Mouse (Mus musculus): ENCODE data around the gene Mettl22. TPM values are rescaled to one million over a fixed set of nuclear protein-coding genes. Genes with fewer than 3 reads are reported as not detected.
A peak's percentile ranks its signal among the peaks of the same experiment; 100 is the strongest.

Gene Mettl22
- polyA plus RNA-seq, 1 experiment from 2014 or later: 19.5 TPM

DNA sequence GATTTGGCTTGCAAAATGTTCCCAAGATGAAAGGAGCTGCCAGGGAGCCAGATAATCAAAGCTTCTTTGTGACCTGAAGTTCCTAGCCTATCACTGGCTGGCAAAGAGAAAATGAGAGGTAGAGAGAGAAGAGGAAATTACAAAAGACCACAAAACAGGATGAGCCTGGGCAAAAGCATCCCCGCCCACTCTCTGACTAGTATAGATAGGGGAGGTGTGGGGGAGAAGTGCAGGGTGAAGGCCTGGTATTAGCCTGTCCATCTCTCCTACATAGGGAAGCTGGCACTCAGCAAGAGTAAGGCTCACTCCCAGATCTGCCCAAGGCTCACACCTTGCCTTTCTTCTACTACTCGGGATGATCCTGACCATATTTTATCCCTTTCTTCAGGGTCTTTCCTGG, 15.4 kb upstream of the Mettl22 start:
- Histone ChIP-seq H3K9ac (no peak overlapping the region), H3K9me3 (no peaks in the 10 kb centered on the region), H3K27ac (no peak overlapping the region), H3K4me3 (no peak overlapping the region), H3K4me2 (no peak overlapping the region), H3K4me1 (no peaks in the 10 kb centered on the region), H3K27me3 (no peaks in the 10 kb centered on the region; the same call in 1 of the 2 replicates), H3K36me3 (no peaks in the 10 kb centered on the region)
- WGBS: 44% methylated on average over 2 of the region's 2 CpGs
- no peak for ATAC-seq (ENCODE audit: insufficient number of reproducible peaks, low FRiP score, low TSS enrichment, low read depth)

DNA sequence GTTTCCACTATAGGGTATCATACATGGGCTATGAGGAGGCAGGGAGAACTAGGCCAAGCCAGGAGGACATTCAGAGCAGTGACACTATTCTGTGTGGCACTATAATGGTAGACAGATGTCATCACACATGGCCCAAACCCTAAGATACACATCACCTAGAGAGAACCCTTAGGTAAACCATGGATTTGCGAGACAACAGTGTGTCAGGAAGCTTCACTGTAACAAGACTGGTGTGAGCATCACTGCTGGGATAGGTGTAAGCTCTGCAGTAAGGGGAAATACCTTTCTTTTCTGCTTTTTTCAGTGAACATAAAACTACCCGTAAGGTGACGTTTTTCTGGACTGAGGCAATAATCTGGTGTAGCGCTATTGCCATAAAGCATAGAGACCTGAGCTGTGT, 12.2 kb upstream of the Mettl22 start:
- no peak overlapping the region for H3K9ac ChIP-seq
- H3K4me3 ChIP-seq: no peak overlapping the region
- H3K4me2 ChIP-seq: no peak overlapping the region
- ATAC-seq (ENCODE audit: insufficient number of reproducible peaks, low FRiP score, low TSS enrichment, low read depth): no peak
- no peaks in the 10 kb centered on the region for H3K4me1 ChIP-seq
- H3K27ac ChIP-seq: no peak overlapping the region
- H3K9me3 ChIP-seq: no peaks in the 10 kb centered on the region
- no peaks in the 10 kb centered on the region for H3K36me3 ChIP-seq
- no peaks in the 10 kb centered on the region; the same call in 1 of the 2 replicates for H3K27me3 ChIP-seq
- 87% methylated on average over 4 of the region's 4 CpGs for WGBS

DNA sequence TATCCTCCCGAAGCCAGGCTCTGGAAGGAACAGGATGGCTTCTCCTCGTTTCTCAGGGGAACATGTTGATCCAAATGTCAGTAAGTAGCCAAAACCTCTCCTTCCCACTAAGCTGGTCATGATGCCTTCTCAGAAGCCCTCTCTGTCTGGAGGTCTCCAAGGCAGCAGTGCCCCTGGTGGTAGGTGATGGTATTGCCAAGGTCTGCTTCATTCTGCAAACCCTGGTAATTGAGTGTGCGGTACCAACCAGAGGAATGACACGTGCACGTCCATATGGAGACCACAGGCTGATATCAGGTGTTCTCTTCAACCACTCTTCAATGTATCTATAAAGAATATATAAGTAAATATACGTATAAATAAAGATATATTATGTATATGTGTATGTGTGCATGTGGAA, 11.5 kb upstream of the Mettl22 start:
- H3K36me3 ChIP-seq: no peaks in the 10 kb centered on the region
- no peak overlapping the region for H3K4me3 ChIP-seq
- no peaks in the 10 kb centered on the region for H3K9me3 ChIP-seq
- H3K9ac ChIP-seq: no peak overlapping the region
- ATAC-seq (ENCODE audit: insufficient number of reproducible peaks, low FRiP score, low TSS enrichment, low read depth): no peak
- H3K4me2 ChIP-seq: no peak overlapping the region
- H3K27ac ChIP-seq: no peak overlapping the region
- no peaks in the 10 kb centered on the region for H3K4me1 ChIP-seq
- no peaks in the 10 kb centered on the region; the same call in 1 of the 2 replicates for H3K27me3 ChIP-seq
- WGBS: 28% methylated on average over 6 of the region's 6 CpGs

DNA sequence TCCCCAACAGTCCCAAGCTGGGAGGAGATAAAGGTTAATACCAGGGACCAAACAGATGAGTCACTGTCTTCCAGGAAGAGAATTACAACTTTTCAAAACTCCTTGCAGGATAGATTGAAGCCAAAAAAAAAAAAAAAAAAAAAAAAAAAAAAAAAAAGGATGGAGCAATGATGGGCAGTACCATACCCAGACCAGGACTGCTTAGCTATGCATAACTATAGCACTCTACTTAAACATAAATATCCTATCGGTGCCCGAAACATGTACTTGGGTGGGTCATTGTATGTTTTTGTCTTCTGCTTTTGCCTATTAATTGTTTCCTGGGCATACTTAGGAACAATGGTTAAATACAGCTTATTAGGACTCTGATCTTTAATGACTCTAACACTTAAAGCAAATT, 456 bp upstream of the Mettl22 start:
- 81% methylated on average over 2 of the region's 2 CpGs for WGBS
- peak overlapping the region; percentile 70 for H3K4me2 ChIP-seq

DNA sequence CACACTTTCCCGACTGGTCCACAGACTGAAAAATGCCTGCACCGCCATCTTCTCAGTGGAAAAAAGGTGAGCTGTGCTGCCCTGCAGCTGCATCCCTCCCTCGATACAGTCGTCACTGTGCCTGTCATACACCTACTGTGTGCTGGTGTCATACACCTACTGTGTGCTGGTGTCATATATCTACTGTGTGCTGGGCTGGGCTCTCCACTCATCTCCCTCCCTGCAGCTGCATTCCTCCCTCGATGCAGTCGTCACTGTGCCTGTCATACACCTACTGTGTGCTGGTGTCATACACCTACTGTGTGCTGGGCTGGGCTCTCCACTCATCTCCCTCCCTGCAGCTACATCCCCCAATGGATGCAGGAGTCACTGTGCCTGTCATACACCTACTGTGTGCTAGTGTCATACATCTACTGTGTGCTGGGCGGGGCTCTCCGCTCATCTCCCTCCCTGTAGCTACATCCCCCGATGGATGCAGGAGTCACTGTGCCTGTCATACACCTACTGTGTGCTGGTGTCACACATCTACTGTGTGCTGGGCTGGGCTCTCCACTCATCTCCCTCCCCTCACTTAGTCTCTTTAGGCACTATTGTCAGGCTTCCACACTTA, 16.9 kb downstream of the Mettl22 start:
- Histone ChIP-seq H3K27ac (no peak overlapping the region), H3K9ac (no peak overlapping the region), H3K4me1 (no peaks in the 10 kb centered on the region), H3K36me3 (peaks cover 58% of the 10 kb centered on the region), H3K9me3 (no peaks in the 10 kb centered on the region), H3K4me3 (no peak overlapping the region), H3K27me3 (no peaks in the 10 kb centered on the region), H3K4me2 (no peak overlapping the region)
- WGBS: 90% methylated on average over 9 of the region's 9 CpGs
- ATAC-seq (ENCODE audit: insufficient number of reproducible peaks, low FRiP score, low TSS enrichment, low read depth): no peak

More for the DNA sequence above, 456 bp upstream of the Mettl22 start:
- ATAC-seq (ENCODE audit: insufficient number of reproducible peaks, low FRiP score, low TSS enrichment, low read depth): no peak
- Histone ChIP-seq H3K27me3 (no peaks in the 10 kb centered on the region), H3K4me1 (peaks cover 12% of the 10 kb centered on the region), H3K36me3 (no peaks in the 10 kb centered on the region), H3K9me3 (no peaks in the 10 kb centered on the region), H3K4me3 (peak overlapping the region; percentile 71), H3K9ac (no peak overlapping the region), H3K27ac (no peak overlapping the region)

DNA sequence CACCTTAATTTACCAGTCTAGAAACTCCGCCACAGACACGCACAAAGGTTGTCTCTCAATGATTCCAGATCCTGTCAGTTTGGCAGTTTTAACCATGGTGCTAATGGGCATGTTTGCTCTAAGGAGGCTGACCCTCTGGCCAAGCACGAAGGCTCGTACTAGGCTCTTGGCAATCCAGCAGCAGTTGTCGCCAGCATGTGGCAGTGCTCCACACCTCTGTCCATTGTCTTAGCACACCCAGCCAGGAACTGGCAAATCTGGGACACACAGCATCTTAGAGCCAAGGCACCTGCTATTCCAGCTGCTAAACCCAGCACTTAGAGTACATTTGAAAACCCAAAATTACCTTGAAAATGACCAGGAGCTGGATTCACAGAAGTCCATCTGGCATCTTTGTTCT, 18.8 kb downstream of the Mettl22 start:
- 74% methylated on average over 5 of the region's 5 CpGs for WGBS
- no peak for ATAC-seq (ENCODE audit: insufficient number of reproducible peaks, low FRiP score, low TSS enrichment, low read depth)
- H3K4me1 ChIP-seq: no peaks in the 10 kb centered on the region
- no peak overlapping the region for H3K9ac ChIP-seq
- H3K36me3 ChIP-seq: peaks cover 48% of the 10 kb centered on the region
- H3K4me3 ChIP-seq: no peak overlapping the region
- H3K9me3 ChIP-seq: no peaks in the 10 kb centered on the region
- H3K27me3 ChIP-seq: no peaks in the 10 kb centered on the region
- no peak overlapping the region for H3K4me2 ChIP-seq
- no peak overlapping the region for H3K27ac ChIP-seq

DNA sequence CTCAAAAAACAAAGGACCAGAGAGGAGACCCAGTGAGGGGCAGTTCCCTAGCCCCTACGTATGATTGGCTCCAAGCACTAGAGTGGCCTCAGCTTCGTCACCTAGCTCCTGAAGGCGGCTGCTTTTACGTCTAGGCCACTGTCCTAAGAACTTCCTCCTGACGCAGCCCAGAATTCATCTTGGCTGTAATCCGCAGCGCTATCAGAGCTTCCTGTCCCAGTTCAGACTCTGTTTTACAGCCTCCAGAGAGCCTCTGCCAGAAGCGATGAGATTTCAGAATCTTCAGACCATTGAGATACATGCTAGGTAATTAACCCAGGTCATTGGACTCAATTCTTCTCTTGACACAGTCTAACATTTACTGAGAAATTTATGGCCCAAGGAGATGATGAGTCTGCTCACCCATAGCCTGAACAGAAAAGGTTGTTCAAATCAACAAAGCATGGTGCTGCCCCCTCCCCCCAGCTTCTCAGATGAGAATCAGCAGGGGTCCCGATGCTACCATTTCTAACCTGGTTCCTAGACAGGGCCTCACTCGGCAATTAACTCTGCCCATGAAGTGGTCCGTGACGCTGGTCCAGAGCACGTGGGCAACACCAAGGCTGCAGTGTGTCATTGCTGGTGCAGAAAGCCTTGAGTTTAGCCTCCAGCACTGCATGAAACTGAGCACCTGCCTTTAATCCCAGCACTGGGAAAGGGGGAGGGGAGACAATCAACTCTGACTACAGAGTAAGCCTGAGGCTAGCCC, 21.3 kb downstream of the Mettl22 start:
- Histone ChIP-seq H3K9me3 (no peaks in the 10 kb centered on the region), H3K27ac (no peak overlapping the region), H3K9ac (no peak overlapping the region), H3K4me2 (no peak overlapping the region), H3K4me1 (no peaks in the 10 kb centered on the region), H3K4me3 (no peak overlapping the region), H3K27me3 (no peaks in the 10 kb centered on the region), H3K36me3 (peaks cover 28% of the 10 kb centered on the region)
- WGBS: 27% methylated on average over 13 of the region's 13 CpGs
- ATAC-seq (ENCODE audit: insufficient number of reproducible peaks, low FRiP score, low TSS enrichment, low read depth): no peak

DNA sequence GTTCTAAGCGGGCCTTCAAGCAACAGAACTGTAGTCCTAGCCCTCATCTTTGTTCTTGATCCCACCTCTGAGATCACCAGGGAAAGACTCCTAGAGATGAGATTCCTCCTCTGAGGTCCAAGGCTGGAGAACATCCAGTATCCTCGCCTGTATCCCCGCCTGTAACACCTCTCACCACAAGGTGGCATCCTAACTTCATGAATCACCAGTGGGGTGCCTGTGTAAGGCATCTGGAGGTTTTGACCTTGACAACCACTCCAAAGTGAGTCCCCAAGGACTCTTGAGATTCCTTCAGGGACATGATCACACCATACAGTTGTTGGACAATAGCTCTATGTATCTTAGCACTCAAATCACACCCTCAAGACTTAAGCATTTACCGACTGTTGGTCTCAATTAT, 23.7 kb downstream of the Mettl22 start:
- peaks cover 10% of the 10 kb centered on the region for H3K36me3 ChIP-seq
- H3K27ac ChIP-seq: no peak overlapping the region
- H3K9ac ChIP-seq: no peak overlapping the region
- no peak for ATAC-seq (ENCODE audit: insufficient number of reproducible peaks, low FRiP score, low TSS enrichment, low read depth)
- H3K4me3 ChIP-seq: no peak overlapping the region
- no peak overlapping the region for H3K4me2 ChIP-seq
- H3K4me1 ChIP-seq: no peaks in the 10 kb centered on the region
- no peaks in the 10 kb centered on the region for H3K27me3 ChIP-seq
- WGBS: 20% methylated on average over 4 of the region's 4 CpGs
- H3K9me3 ChIP-seq: no peaks in the 10 kb centered on the region

DNA sequence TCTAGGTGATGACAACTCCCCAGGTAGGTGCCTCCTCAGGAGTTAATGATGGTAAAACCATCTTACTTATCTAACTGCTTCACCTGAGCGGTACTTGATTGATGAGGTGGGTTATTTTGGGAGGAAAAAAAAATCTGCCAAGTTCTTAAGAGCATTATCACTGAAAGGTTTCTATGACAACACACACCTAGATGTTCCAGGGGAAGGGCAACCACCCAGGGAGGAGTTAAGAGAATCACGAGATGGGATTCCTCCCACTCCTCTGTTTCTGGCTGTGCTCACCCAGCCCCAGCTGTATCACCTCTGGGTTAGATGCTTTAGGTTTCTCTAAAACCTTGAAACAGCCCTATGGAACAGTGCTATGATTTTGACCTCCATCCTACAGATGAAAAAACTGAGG, 26.4 kb downstream of the Mettl22 start:
- no peak for ATAC-seq (ENCODE audit: insufficient number of reproducible peaks, low FRiP score, low TSS enrichment, low read depth)
- no peaks in the 10 kb centered on the region for H3K27me3 ChIP-seq
- no peak overlapping the region for H3K4me2 ChIP-seq
- H3K4me1 ChIP-seq: no peaks in the 10 kb centered on the region
- H3K36me3 ChIP-seq: no peaks in the 10 kb centered on the region
- H3K9me3 ChIP-seq: no peaks in the 10 kb centered on the region
- no peak overlapping the region for H3K9ac ChIP-seq
- no peak overlapping the region for H3K27ac ChIP-seq
- no peak overlapping the region for H3K4me3 ChIP-seq
- WGBS: 59% methylated on average over 2 of the region's 2 CpGs

DNA sequence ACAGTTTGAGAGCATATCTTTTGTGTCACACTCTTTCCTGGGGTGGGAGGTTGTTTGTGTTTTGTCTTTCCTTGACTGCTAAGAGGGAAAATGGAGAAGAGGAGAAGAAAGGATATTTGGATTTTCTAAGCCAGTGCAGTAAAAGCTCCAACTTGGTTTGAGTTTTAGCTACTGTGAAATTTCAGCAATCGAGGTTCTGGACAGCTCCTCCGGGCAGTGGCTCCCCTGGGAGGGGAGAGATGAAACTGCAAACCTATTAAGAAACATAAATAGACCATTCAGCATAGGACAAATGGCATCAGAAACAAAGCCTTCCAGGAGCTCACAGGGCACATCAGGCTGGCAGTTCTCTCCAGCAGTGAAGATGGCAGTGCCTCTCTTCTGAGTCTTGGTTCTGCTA, 33.7 kb downstream of the Mettl22 start:
- ATAC-seq (ENCODE audit: insufficient number of reproducible peaks, low FRiP score, low TSS enrichment, low read depth): no peak
- H3K4me3 ChIP-seq: no peak overlapping the region
- no peaks in the 10 kb centered on the region for H3K9me3 ChIP-seq
- no peaks in the 10 kb centered on the region for H3K4me1 ChIP-seq
- no peak overlapping the region for H3K9ac ChIP-seq
- WGBS: 41% methylated on average over 2 of the region's 2 CpGs
- no peak overlapping the region for H3K4me2 ChIP-seq
- no peaks in the 10 kb centered on the region for H3K27me3 ChIP-seq
- no peak overlapping the region for H3K27ac ChIP-seq
- no peaks in the 10 kb centered on the region for H3K36me3 ChIP-seq

DNA sequence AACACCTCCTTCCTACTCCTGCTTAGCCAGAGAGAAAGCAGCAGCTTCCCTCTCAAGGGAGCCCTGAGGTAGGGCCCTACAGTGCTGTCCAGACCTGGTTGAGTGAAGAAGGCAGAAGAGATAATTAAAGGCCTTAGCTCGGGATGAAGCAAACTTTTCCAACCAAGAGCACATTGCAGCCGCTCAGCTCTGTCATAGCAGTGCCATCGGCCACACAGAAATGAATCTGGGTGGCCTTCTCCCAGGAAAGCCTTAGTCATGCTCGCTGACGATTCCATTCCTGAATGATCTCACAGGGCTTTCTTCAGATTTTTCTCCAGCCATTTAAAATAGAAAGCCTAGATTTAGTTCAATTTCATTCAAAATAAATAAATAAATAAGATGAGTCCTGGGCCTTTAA, 39.3 kb downstream of the Mettl22 start:
- ATAC-seq (ENCODE audit: insufficient number of reproducible peaks, low FRiP score, low TSS enrichment, low read depth): no peak
- Histone ChIP-seq H3K4me3 (no peak overlapping the region), H3K9ac (no peak overlapping the region), H3K27me3 (no peaks in the 10 kb centered on the region), H3K36me3 (no peaks in the 10 kb centered on the region), H3K27ac (no peak overlapping the region), H3K9me3 (no peaks in the 10 kb centered on the region), H3K4me2 (no peak overlapping the region), H3K4me1 (peaks cover 18% of the 10 kb centered on the region)
- WGBS: 66% methylated on average over 5 of the region's 5 CpGs

DNA sequence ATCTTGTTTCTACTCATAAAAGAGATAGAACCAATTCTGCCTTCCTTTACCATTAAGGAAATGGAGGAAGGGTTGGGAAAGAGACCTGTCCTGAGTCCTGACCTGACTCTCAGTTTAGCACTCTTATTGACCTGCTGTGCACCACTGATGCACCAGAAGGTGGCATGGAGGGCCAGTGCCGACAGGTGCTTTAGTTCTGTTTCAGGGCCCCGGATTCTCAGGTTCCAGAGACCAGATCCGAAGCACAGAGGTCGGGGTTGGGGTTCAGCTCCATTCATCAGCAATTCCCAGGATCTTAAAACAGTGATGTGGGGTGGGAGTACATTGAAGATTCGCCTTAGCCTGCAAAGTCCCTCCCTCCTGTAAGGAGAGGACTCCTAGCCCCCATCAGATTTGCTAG, 42.2 kb downstream of the Mettl22 start:
- H3K9me3 ChIP-seq: no peaks in the 10 kb centered on the region
- H3K36me3 ChIP-seq: 0 out of 2 replicates have a peak, but pooled peaks cover 4% of the 10 kb centered on the region
- H3K9ac ChIP-seq: peak overlapping the region; percentile 14; the same call in 1 of the 2 replicates
- WGBS: 0% methylated on average over 5 of the region's 5 CpGs
- ATAC-seq (ENCODE audit: insufficient number of reproducible peaks, low FRiP score, low TSS enrichment, low read depth): no peak; the same call in 1 of the 2 replicates
- H3K27ac ChIP-seq: no peak overlapping the region
- peak overlapping the region; percentile 78 for H3K4me2 ChIP-seq
- H3K27me3 ChIP-seq: no peaks in the 10 kb centered on the region
- peaks cover 19% of the 10 kb centered on the region for H3K4me1 ChIP-seq
- H3K4me3 ChIP-seq: peak overlapping the region; percentile 64
